Comparison of ENCODE assay signal across 7 mouse cellular contexts in the genomic region with DNA sequence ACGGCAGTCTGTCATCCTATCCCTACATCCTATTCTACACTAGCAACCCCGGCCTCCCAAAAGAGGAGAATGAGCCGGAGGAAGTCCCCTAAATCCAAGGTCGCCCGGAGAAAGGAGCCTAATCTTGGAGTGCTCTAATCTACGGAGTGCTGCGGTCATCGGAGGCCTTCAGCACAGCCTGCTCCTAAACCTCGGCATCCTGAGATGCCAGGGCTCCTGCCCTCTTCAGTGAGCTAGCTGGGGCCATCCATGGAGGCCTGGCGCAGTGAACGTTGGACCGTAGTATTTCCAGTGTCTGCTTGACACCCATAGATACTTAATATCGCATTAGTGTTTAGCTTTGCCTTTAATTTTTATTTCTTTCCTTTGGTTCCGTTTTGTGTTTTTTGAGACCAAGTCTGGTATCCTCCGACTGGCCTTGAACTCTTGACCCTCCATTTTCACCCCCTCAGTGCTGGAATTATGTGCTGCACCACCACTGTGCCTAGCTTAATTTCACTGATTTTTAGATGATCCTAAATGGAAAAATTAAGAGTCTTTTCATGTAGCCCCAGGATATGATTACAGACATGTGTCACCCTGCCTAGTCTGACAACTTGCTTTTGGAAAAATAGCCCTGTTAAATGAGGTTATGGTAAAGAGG. TPM values are rescaled to one million over a fixed set of nuclear protein-coding genes. Genes with fewer than 3 reads are reported as not detected.
DNase-seq lines count a peak whose midpoint lies in the region; ATAC-seq and TF ChIP-seq lines count a peak whose summit lies in the region.

No protein-coding gene starts in this region.

- peaks cover 8% of the 10 kb centered on the region for H3K36me3 ChIP-seq in testis, adult 2 months (ENCODE audit: control insufficient read depth, insufficient read depth, low read length)
- peaks cover 26% of the 10 kb centered on the region for H3K36me3 ChIP-seq in forebrain, embryonic 11.5 days (ENCODE audit: control insufficient read depth, insufficient read depth, low read length)
- H3K36me3 ChIP-seq in liver, embryonic 13.5 days = peaks cover 35% of the 10 kb centered on the region

- ATAC-seq in forebrain, embryonic 11.5 days (replicated peaks; ENCODE audit: low FRiP score) = peak; percentile 63
- peak; percentile 57 for ATAC-seq in liver, embryonic 13.5 days (ENCODE audit: low read depth)

- H3K4me2 ChIP-seq in forebrain, embryonic 11.5 days (ENCODE audit: low read depth, low read length, severe bottlenecking) = peak overlapping the region; percentile 60
- peak overlapping the region; percentile 95 for H3K4me2 ChIP-seq in liver, embryonic 13.5 days

- WGBS in forebrain, embryonic 11.5 days = 14% methylated on average over 15 of the region's 15 CpGs
- WGBS in liver, embryonic 13.5 days (ENCODE audit: insufficient replicate concordance) = 9% methylated on average over 15 of the region's 15 CpGs

- H3K27me3 ChIP-seq in testis, adult 2 months (ENCODE audit: control insufficient read depth, insufficient read depth, low read length) = no peaks in the 10 kb centered on the region
- H3K27me3 ChIP-seq in forebrain, embryonic 11.5 days (ENCODE audit: control insufficient read depth, insufficient read depth, low read length) = no peaks in the 10 kb centered on the region
- H3K27me3 ChIP-seq in liver, embryonic 13.5 days = no peaks in the 10 kb centered on the region

- no peak for DNase-seq in testis, postnatal 10 days (ENCODE audit: low spot score)
- DNase-seq in forebrain, embryonic 11.5 days (ENCODE audit: low spot score) = no peak
- no peak for DNase-seq in liver, embryonic 13.5 days
- DNase-seq in ovary, postnatal 14 days (ENCODE audit: low spot score) = no peak
- DNase-seq in adrenal gland, postnatal 10 days = no peak
- DNase-seq in left cerebral cortex, adult 8-10 months (ENCODE audit: low spot score in 2 of 2) = no peak

- H3K27ac ChIP-seq in testis, adult 2 months (ENCODE audit: control insufficient read depth, insufficient read depth, low read depth, low read length) = peak overlapping the region; percentile 94
- H3K27ac ChIP-seq in forebrain, embryonic 11.5 days (ENCODE audit: low read depth, low read length) = peak overlapping the region; percentile 82
- H3K27ac ChIP-seq in liver, embryonic 13.5 days = peak overlapping the region; percentile 90

- H3K9ac ChIP-seq in forebrain, embryonic 11.5 days (ENCODE audit: low read length) = peak overlapping the region; percentile 100
- H3K9ac ChIP-seq in liver, embryonic 13.5 days = peak overlapping the region; percentile 97

- no peak for TF ChIP-seq POLR2A in testis, adult 2 months (IDR thresholded peaks at IDR 0.05; ENCODE audit: control insufficient read depth, low read depth, low read length)

- H3K4me3 ChIP-seq in testis, adult 2 months (ENCODE audit: control insufficient read depth, low read depth, low read length) = peak overlapping the region; percentile 92
- H3K4me3 ChIP-seq in forebrain, embryonic 11.5 days (ENCODE audit: low read depth, low read length) = peak overlapping the region; percentile 98
- H3K4me3 ChIP-seq in liver, embryonic 13.5 days (replicated peaks) = peak overlapping the region; percentile 97

- 0 out of 2 replicates have a peak, but pooled peaks cover 2% of the 10 kb centered on the region for H3K4me1 ChIP-seq in testis, adult 2 months (ENCODE audit: control insufficient read depth, insufficient read depth, low read length)
- peaks cover 12% of the 10 kb centered on the region; the same call in 1 of the 2 replicates for H3K4me1 ChIP-seq in forebrain, embryonic 11.5 days (replicated peaks; ENCODE audit: control insufficient read depth, insufficient read depth, low read length)
- peaks cover 80% of the 10 kb centered on the region for H3K4me1 ChIP-seq in liver, embryonic 13.5 days (replicated peaks)

- H3K9me3 ChIP-seq in forebrain, embryonic 11.5 days (ENCODE audit: control insufficient read depth, low read length) = no peaks in the 10 kb centered on the region
- no peaks in the 10 kb centered on the region for H3K9me3 ChIP-seq in liver, embryonic 13.5 days (replicated peaks)

- no peak for TF ChIP-seq CTCF in testis, adult 2 months (IDR thresholded peaks at IDR 0.05; ENCODE audit: control insufficient read depth, insufficient read depth, insufficient replicate concordance, low read depth, low read length)

RNA-seq across cellular contexts. Expression of a gene that starts 0.6 kb away (rescaled TPM):
- 85.0 and 97.4 TPM in 2 replicates for polyA plus RNA-seq in testis, adult 2 months (2012; rRNA removed)
- 830 and 925 TPM in 2 replicates for polyA plus RNA-seq in forebrain, embryonic 11.5 days (2014; fragmentation: Nextera tagmentation; extraction: Ambion mirVana)
- polyA plus RNA-seq in liver, embryonic 13.5 days (2015; fragmentation: Nextera tagmentation; extraction: Ambion mirVana) = 250 and 275 TPM in 2 replicates
- 100 to 1,000 TPM; 278 to 298 TPM for total RNA-seq in adrenal gland, postnatal 10 days (2021)
- 100 to 1,000 TPM; 113 to 139 (median 126) TPM for total RNA-seq in left cerebral cortex, adult 8-10 months (2022)

RNA-seq across cellular contexts. Expression of a gene that starts 12.3 kb away (rescaled TPM):
- 32.0 and 33.5 TPM in 2 replicates for polyA plus RNA-seq in testis, adult 2 months (2012; rRNA removed)
- 154 and 165 TPM in 2 replicates for polyA plus RNA-seq in forebrain, embryonic 11.5 days (2014; fragmentation: Nextera tagmentation; extraction: Ambion mirVana)
- polyA plus RNA-seq in liver, embryonic 13.5 days (2015; fragmentation: Nextera tagmentation; extraction: Ambion mirVana) = 186 and 203 TPM in 2 replicates
- 10 to 100 TPM; 64.2 to 67.9 TPM for total RNA-seq in adrenal gland, postnatal 10 days (2021)
- total RNA-seq in left cerebral cortex, adult 8-10 months (2022) = 10 to 100 TPM; 50.4 to 57.4 (median 53.6) TPM

RNA-seq across cellular contexts. Expression of a gene that starts 22.7 kb away (rescaled TPM):
- polyA plus RNA-seq in testis, adult 2 months (2012; rRNA removed) = 7.3 TPM in 2 replicates
- 14.9 and 16.7 TPM in 2 replicates for polyA plus RNA-seq in forebrain, embryonic 11.5 days (2014; fragmentation: Nextera tagmentation; extraction: Ambion mirVana)
- 14.4 and 15.0 TPM in 2 replicates for polyA plus RNA-seq in liver, embryonic 13.5 days (2015; fragmentation: Nextera tagmentation; extraction: Ambion mirVana)
- 10 to 100 TPM; 22.9 to 31.1 TPM for total RNA-seq in adrenal gland, postnatal 10 days (2021)
- total RNA-seq in left cerebral cortex, adult 8-10 months (2022) = 1 to 10 TPM; 5.9 to 8.5 (median 6.5) TPM

RNA-seq across cellular contexts. Expression of a gene that starts 28.5 kb away (rescaled TPM):
- polyA plus RNA-seq in testis, adult 2 months (2012; rRNA removed) = 66.5 and 73.1 TPM in 2 replicates
- polyA plus RNA-seq in forebrain, embryonic 11.5 days (2014; fragmentation: Nextera tagmentation; extraction: Ambion mirVana) = 40.4 and 47.8 TPM in 2 replicates
- polyA plus RNA-seq in liver, embryonic 13.5 days (2015; fragmentation: Nextera tagmentation; extraction: Ambion mirVana) = 24.9 and 25.1 TPM in 2 replicates
- total RNA-seq in adrenal gland, postnatal 10 days (2021) = 10 to 100 TPM; 33.2 to 34.6 TPM
- 10 to 100 TPM; 48.2 to 59.4 (median 54.7) TPM for total RNA-seq in left cerebral cortex, adult 8-10 months (2022)

RNA-seq across cellular contexts. Expression of a gene that starts 43.4 kb away (rescaled TPM):
- polyA plus RNA-seq in testis, adult 2 months (2012; rRNA removed) = 16.3 and 19.0 TPM in 2 replicates
- polyA plus RNA-seq in forebrain, embryonic 11.5 days (2014; fragmentation: Nextera tagmentation; extraction: Ambion mirVana) = 11.3 and 11.7 TPM in 2 replicates
- polyA plus RNA-seq in liver, embryonic 13.5 days (2015; fragmentation: Nextera tagmentation; extraction: Ambion mirVana) = 3.1 and 3.2 TPM in 2 replicates
- 10 to 100 TPM; 16.2 to 26.3 TPM for total RNA-seq in adrenal gland, postnatal 10 days (2021)
- total RNA-seq in left cerebral cortex, adult 8-10 months (2022) = 10 to 100 TPM; 15.5 to 17.2 (median 16.7) TPM
